Mouse (Mus musculus) gastrocnemius, postnatal 14 days (tissue): ENCODE results near the gene Nectin2. TPM values are rescaled to one million over a fixed set of nuclear protein-coding genes. Genes with fewer than 3 reads are reported as not detected.

Source experiments
- DNase-seq: peaks from one replicate; pipeline ENCODE4 v3.0.0; 2021; ENCODE audit warnings: mixed read lengths
- intact Hi-C: fragments of 180-260 bp; cut with DNase I; formaldehyde crosslinking; loops from one replicate; pipeline ENCODE4 v1.15.1; 2025; ENCODE audit warnings: low total_unique reads
- total RNA-seq, 2 experiments: library from RNA; stranded (reverse); gene quantifications; 2 replicates each; pipeline ENCODE4 v1.2.3; 2021

Nectin2 gene
- total RNA-seq, 2 experiments from 2014 or later: 9.8 to 12.9 TPM

GRCm38 (mm10) chr7:19676662-19677061, 73.6 kb downstream of the Nectin2 start:
- intact Hi-C loops: no loop called here
- DNase-seq: no peak

DNA sequence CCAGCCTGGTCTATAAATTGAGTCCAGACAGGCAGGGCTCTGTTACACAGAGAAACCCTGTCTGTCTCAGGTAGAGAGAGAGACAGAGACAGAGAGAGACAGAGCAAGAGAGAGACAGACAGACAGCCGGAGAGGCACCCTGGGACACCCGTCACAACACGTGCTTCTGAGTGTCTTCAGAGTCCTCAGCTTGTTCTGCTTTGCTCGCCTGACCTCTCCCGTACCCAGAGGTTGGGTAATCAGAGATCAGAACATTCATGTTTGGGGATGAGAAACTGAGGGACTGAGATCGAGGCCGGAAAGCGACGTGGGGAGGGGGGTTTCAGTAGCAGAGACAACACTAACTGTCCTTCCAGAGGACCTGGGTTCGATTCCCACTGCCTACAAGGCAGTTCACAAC, 74.5 kb downstream of the Nectin2 start:
- intact Hi-C loops: no loop called here
- no peak for DNase-seq

DNA sequence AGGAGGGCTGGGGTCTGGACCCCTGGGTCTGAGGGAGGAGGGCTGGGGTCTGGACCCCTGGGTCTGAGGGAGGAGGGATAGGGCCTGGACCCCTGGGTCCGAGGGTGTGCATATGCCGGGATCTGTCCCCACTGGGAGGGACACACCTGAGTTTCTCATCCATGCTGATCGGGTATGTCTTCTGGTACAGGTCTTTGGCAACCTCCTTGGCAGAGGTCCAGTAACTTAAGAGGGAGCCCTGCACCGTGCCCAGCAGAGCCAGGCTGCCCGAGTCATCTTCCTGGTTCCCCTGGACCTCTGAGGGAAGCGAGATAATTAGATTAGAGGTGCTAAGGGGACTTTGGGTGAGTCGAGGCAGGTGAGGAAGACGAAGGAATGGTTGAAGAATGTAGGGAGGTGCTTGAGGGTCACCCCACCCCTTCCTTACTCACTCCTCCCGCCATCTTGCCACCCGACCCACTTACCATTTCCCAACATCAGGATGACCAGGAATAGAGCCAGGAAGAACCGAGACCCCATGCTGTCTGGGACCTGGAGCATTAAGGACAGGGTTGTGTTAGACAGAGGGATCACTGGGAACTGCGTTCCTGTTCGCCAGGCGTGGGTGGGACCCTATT, 77.1 kb downstream of the Nectin2 start:
- DNase-seq: no peak
- intact Hi-C loops: no loop called here

DNA sequence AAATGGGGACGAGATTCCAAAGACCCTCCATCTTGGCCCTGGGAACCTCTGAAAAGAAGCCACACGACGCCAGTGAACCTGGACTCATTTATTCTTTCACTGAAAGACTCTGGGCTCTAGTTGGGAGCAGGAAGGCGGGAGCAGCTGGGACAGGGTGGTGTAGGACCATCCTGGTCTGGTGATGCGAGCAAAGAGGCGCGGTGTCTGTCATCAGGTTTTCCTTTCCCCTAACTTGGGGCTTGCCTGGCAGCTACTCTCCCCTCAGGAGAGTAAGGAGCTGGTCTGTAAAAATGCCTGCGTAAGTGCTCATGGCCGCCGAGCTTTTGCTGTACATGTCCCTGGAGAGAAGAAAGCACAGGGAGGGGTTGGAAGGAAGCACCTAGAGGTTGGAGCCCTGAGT, 78.8 kb downstream of the Nectin2 start:
- no peak for DNase-seq
- intact Hi-C loops: no loop called here

DNA sequence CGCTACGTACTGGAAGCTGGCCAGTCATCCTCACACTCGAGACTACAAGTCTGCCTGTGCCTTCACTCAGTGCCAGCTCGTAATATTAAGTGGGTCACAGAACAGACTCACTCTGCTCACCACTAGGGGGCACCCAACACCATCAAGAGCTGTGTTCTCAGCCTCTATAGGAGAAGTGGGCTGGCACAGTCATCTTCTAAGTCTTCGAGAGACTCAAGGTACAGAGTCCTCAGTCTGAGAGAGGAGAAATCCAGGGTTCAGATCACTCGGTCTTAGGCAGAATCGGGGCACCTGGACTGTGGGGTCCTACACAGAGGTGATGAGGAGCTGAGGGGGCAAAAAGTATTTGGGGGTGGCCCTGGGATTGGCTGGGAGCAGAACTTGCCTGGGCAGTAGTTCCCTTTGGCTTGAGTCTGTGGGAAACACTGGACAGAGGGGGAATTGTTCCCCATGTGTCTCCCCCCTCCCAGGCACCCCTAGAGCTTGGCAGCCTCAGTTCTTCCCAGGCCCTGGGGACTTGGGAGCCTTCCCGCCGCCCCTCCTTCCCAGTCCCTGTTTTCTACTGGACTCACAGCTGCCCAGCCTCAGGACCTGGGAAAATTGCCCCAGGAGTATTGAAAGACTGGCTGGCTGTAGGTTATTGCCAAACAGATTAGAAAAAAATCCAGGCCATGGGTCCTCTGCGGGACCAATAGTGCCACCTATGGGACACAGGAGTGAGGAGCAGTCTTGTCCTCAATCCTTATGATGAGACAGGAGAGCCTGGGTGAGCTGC, 81.1 kb downstream of the Nectin2 start:
- intact Hi-C loops: loop anchor here (2.0 kb wide), 1 partner anchor 34 kb away; no protein-coding TSS in a partner anchor

GRCm38 (mm10) chr7:19667434-19667833, 82.8 kb downstream of the Nectin2 start:
- intact Hi-C loops: no loop called here
- DNase-seq: no peak

More for the DNA sequence above, 81.1 kb downstream of the Nectin2 start:
- peak; percentile 91 for DNase-seq

DNA sequence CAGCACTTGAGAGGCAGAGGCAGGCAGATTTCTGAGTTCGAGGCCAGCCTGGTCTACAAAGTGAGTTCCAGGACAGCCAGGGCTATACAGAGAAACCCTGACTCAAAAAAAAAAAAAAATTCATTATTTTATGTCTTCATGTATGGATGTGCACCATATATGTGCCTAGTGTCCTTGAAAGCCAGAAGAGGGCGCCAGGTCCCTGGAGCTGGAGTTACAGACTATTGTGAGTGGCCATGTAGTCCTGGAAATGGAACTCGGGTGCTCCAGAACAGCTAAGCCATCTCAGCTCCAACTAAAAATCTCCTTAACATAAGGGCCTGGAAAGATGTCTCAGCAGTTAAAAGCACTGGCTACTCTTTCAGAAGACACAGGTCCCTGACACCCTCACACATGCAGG, 83.5 kb downstream of the Nectin2 start:
- DNase-seq: no peak
- intact Hi-C loops: no loop called here

Other genes with a start within 250 kb of the Nectin2 start
- gene Bloc1s3, start 242.1 kb downstream of the Nectin2 start, total RNA-seq: 1 to 10 TPM; 1.7 to 2.1 TPM
- gene Trappc6a, start 242.1 kb downstream of the Nectin2 start, total RNA-seq: 10 to 100 TPM; 19.9 to 20.0 TPM
- gene Nkpd1, start 232.6 kb downstream of the Nectin2 start, total RNA-seq: not detected
- 10 to 100 TPM; 34.4 to 34.5 TPM for gene Ppp1r37, start 187.4 kb downstream of the Nectin2 start, total RNA-seq
- gene Zfp296, start 173.2 kb downstream of the Nectin2 start, total RNA-seq: under 1 TPM in 1 of 2 experiments, not detected in 1; 0.27 TPM
- 10 to 100 TPM; 50.0 to 55.1 TPM for gene Gemin7, start 172.9 kb downstream of the Nectin2 start, total RNA-seq
- 10 to 100 TPM; 10.6 to 12.0 TPM for gene Clasrp, start 146.0 kb downstream of the Nectin2 start, total RNA-seq
- gene Relb, start 121.0 kb downstream of the Nectin2 start, total RNA-seq: 1 to 10 TPM; 4.9 to 7.3 TPM
- 10 to 100 TPM; 39.8 to 47.7 TPM for gene Clptm1, start 85.5 kb downstream of the Nectin2 start, total RNA-seq
- gene Apoc2, start 72.5 kb downstream of the Nectin2 start, total RNA-seq: under 1 TPM; 0.41 to 0.44 TPM
- not detected for gene Gm44805, start 69.1 kb downstream of the Nectin2 start, total RNA-seq
- gene Apoc4, start 69.0 kb downstream of the Nectin2 start, total RNA-seq: not detected
- gene Apoc1, start 57.8 kb downstream of the Nectin2 start, total RNA-seq: 1 to 10 TPM in 1 of 2 experiments, not detected in 1; 1.3 TPM
- gene Apoe, start 51.3 kb downstream of the Nectin2 start, total RNA-seq: 10 to 100 TPM; 56.6 to 84.2 TPM
- gene Tomm40, start 35.0 kb downstream of the Nectin2 start, total RNA-seq: 10 to 100 TPM; 52.9 to 55.7 TPM
- 10 to 100 TPM; 48.5 to 51.9 TPM for gene Bcam, start 20.5 kb upstream of the Nectin2 start, total RNA-seq
- not detected for gene Cblc, start 46.3 kb upstream of the Nectin2 start, total RNA-seq
- gene Bcl3, start 72.3 kb upstream of the Nectin2 start, total RNA-seq: 1 to 10 TPM; 3.2 to 4.1 TPM
- gene Gm19345, start 101.5 kb upstream of the Nectin2 start, total RNA-seq: not detected
- under 1 TPM in 1 of 2 experiments, not detected in 1; 0.12 TPM for gene Ceacam16, start 110.8 kb upstream of the Nectin2 start, total RNA-seq
- gene Ceacam19, start 137.5 kb upstream of the Nectin2 start, total RNA-seq: not detected
- 1 to 10 TPM; 8.0 to 9.4 TPM for gene Pvr, start 170.7 kb upstream of the Nectin2 start, total RNA-seq
- not detected for gene Igsf23, start 200.3 kb upstream of the Nectin2 start, total RNA-seq
- not detected for gene Ceacam20, start 214.9 kb upstream of the Nectin2 start, total RNA-seq
- not detected for gene Nlrp9b, start 241.0 kb upstream of the Nectin2 start, total RNA-seq